Mouse (Mus musculus) embryo, embryonic 10.5 days (tissue): ENCODE measurements at regions not wholly inside any gene's neighbourhood (a gene's known extent, or its start where the extent isn't known, plus 50 kb on each side); places are given as distances from the start of the nearest gene placed in this dataset.

Experiments used
- DNase-seq: peaks from one replicate; pipeline ENCODE4 v3.0.0-alpha.2; 2015; ENCODE audit warnings: low spot score

DNA sequence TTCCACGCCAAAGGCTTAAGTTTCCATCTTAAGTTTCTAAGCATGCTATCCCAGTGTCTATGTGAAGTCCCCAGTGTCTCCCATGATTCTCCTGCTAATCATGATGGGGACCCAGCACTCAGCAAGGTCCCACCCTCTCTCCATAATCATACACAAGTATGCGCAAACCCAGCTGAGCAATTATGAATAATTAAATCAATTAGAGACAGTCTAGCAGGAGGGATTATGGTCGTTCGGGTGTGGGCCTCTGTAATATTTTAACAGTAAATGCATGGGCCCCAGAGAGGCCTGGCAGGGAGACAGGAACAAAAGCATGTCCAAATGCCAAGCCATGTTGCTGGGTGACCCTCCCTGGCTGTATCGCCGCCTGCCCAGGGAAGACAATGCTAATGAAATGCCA is 73.1 kb upstream of the Msx1 start:
- DNase-seq, result no peak

DNA sequence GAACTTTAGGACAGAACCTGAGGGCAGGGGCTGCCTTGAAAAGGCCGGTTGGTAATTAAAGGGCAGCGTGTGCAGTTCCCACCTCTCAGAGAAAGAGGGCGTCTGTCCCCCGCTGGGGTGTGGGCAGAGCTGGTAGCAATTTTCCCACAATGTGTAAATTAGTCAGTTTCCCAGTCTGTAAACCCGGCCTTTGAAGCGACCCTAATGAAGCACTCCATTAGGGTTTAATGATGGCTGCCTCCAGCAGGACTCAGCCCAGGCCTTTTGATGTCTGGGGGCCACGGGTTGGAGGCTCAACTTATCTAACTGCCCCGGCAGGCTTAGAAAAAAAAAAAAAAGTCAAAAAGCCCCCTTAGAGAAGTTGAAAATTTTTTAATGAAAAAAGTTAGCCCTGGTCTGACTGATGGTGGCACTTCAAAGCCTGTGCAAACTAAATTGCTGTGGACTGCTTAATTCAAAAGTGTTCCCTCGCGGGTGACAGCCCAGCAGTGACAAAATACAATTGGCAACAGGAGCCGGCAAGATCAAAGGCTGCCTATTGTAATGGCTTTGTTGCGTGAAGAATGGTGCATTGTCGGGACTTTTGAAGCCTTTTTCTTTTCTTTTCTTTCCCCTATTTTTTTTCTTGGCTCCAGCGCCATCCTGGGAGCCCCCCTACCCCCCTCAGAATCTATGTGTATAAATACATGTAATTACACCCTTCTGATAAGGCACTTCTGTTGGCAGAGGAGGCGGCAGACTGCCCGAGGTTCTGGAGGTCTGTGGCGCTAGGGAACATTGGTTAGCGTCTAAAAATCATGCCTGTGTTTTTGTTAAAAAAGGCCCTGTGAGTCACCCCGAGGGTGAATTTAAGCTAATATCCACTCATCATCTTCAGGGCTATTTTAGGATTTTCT is 71.3 kb upstream of the Msx1 start:
- peak; percentile 91 for DNase-seq

DNA sequence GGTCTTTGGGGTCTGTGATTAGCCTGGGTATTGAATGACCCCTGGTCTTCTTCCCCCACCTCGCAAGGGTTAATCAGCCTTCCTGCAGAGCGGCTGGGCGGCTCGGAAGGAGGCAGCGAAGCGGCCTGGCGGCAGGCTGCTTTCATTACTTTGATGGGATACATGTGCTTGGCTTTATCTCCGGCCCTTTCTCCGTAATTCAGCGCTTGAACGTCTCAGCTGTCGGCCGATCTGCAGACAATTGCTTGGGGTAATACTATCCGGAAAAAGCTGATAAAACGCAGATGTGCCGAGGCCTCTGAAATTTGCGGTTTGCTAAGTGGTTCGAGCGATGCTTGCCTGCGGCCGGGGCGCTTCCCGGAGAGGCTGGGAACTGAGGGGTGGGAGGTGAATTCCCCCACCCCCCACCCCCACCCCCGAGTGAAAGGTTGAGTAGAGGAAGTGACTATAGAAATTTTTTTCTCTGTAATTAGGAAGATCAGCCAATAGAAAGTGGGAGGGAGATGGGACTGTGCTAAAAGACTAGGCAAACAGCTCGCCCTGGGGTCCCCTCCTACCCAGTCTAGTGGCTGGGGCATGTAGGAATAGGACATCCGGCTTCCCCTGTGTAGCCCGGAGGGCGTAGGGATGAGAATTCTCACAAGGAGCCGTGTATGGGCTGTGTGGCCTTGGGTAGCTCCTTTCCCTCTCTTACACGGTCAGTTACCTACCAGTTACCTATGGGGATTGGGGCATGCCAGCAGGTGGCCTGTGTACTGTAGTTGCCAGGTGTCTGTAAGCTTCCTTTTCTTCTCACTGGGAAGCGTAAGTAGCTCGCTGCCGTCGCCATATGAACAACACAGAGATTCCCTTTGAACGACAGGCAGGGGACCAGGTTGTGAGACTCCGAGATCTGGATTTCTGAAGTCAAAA is 69.5 kb upstream of the Msx1 start:
- DNase-seq, result peak; percentile 88

DNA sequence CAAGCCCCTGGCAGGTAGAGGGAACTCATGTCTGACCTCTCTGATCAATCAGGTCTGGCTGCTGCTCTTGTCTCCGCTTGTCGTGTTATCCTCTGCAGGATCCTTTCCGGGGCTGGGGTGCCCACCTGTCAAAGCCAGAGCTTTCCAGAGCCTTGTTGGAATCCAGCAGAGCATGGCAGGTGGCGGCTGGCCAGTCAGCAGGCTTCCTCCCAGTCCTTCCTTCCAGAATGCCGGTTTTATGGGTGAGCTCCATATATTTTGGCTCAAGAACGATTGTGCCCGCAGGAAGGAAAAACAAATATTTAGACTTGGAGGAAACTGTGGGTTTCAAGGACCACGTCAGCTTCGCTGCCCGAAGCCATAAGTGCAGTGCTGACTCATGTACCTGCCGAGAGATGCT is 66.3 kb upstream of the Msx1 start:
- DNase-seq, result no peak

DNA sequence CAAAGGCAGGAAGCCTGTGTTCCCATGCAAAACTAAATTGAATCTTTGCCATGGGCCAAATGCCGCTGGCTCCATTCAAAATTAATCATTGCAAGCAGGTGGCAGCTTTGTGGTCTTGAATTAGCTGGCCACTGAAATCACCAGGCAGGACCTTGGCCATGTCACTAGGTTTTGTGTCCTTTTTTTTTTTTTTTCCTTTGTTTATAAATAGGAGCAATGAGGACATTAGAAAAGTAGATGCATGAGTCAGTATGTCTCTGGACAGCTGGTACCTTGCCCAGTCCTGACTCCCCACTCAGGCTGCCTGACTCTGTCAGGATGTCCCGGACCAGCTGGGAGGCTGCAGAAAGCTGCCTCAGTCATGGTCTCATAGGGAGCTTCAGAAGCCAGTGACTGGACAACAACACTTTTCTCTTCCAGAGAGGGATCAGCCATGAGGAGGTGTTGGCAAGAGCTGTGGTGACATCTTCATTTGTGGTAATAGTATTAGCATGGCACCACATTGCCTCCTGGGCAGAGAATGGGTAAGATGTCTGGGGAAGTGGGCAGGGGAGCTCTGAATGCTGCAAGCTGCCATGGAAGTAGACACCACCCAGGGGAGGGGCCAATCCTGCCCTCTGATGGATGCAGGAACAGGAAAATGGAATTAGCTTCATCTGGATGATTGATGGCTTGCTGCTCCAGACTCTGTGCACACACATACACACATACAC is 55.4 kb upstream of the Msx1 start:
- DNase-seq, result no peak

DNA sequence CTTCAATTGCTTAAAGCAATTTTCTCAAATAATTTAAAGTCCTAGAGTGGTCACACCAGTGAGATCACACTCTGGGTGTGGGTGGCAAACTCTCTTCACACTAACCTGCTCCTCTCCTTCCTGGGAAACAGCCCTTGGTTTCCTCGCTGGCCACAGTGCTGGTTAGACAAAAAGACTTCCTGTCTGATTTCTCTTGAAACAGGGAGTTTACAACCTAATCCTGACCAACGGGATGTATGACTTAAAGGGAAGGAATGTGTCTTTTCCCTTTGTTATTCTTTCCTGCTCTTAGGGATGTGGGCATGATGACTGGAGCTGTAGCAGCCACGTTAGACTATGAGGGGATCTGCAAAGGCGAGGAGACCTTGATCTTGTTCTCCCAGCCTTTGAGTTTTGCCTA is 51.9 kb upstream of the Msx1 start:
- DNase-seq, result no peak

- no peak for DNase-seq
Observed at GRCm38 (mm10) chr5:37875452-37875851, 51.1 kb upstream of the Msx1 start.

GRCm38 (mm10) chr5:37874784-37875281 is 50.5 kb upstream of the Msx1 start:
- DNase-seq, result no peak
